Mouse (Mus musculus): ENCODE data around the gene Klhdc2. TPM values are rescaled to one million over a fixed set of nuclear protein-coding genes. Genes with fewer than 3 reads are reported as not detected.

Gene Klhdc2
- polyA plus RNA-seq, 1 experiment, result not detected

DNA sequence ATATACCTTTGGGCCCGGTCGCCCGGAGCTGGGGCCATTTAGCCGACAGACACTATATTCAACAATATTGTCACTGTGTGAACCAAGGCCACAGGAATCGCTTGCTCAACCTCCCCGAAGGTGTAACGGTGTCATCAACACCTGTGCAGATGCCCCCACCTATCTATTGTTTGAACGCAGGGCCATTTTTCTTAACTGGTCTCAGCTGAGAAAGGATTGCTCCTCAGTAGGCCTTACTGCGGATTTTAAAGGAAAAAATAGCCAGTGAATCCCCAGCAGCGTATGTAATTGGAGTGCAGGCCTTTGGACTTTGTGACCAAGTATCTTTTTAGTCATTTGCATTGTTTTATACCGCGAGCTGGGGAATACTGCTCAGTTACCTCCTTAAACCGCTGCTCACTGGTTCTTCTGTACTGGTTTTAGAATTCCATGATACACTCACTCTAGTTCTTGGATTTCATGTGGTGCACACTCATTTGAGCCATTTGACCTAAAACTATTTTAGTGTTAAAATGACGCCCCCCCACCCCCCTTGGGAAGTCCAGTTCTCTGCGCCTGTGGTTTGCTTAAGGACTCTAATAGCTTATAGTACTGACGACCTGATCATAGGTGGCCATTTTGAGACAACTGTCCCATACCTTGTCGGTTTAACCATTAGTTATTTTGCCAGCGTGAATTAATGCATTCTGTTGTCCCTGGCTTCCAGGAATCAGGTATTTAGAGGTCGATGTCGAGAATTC lies 1.1 kb downstream of the Klhdc2 start:
- no peak for TF ChIP-seq POLR2A (IDR thresholded peaks at IDR 0.05; ENCODE audit: insufficient read depth, low read depth, low read length)
- no peak for TF ChIP-seq CTCF (IDR thresholded peaks at IDR 0.05; ENCODE audit: insufficient read depth, low read depth, low read length)
- H3K4me1 ChIP-seq (ENCODE audit: control insufficient read depth, insufficient read depth, low read length), result peaks cover 14% of the 10 kb centered on the region
- 15% methylated on average over 20 of the region's 20 CpGs for WGBS
- peak overlapping the region; percentile 93 for H3K4me3 ChIP-seq (ENCODE audit: insufficient read depth, low read depth, low read length)
- H3K27ac ChIP-seq (ENCODE audit: insufficient read depth, low read depth, low read length), result peak overlapping the region; percentile 96

DNA sequence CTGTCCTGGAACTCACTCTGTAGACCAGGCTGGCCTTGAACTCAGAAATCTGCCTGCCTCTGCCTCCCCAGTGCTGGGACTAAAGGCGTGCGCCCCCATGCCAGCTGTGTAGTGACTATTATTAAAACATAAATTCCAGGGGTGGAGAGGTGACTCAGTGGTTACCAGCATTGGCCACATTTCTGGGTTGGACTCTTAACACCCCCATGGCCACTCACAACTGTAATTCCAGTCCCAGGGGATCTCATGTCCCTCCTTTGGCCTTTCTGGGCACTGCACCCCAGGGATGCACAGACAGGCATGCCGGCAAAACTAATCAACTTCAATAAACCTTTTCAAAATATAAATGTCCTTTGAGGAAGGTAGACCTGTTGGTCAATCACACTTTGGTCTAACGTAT lies 1.8 kb downstream of the Klhdc2 start:
- 87% methylated on average over 4 of the region's 4 CpGs for WGBS
- Histone ChIP-seq H3K4me1 (ENCODE audit: control insufficient read depth, insufficient read depth, low read length) (peaks cover 14% of the 10 kb centered on the region), H3K27ac (ENCODE audit: insufficient read depth, low read depth, low read length) (no peak overlapping the region), H3K4me3 (ENCODE audit: insufficient read depth, low read depth, low read length) (no peak overlapping the region)
- TF ChIP-seq CTCF (IDR thresholded peaks at IDR 0.05; ENCODE audit: insufficient read depth, low read depth, low read length) (no peak), POLR2A (IDR thresholded peaks at IDR 0.05; ENCODE audit: insufficient read depth, low read depth, low read length) (no peak)

DNA sequence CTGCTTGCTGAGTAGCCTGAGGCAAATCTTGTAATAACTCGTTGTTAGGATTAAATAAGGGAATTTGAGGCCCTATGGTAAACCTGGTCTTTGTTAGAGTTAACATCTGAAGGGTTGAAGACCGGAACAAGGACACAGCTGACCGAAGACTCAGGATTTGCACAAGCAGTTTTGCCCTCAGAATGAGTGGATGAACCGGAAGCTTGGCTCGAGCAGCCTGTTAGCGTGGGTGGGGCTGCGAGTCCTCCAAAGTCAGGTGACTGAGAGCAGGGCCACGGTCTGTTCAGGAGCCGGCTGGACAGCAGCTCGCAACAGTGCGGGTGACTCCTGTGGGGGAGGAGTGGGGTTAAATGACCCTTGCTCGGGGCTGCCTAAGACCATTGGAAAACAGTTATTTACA lies 2.8 kb downstream of the Klhdc2 start:
- no peak for TF ChIP-seq POLR2A (IDR thresholded peaks at IDR 0.05; ENCODE audit: insufficient read depth, low read depth, low read length)
- no peak for TF ChIP-seq CTCF (IDR thresholded peaks at IDR 0.05; ENCODE audit: insufficient read depth, low read depth, low read length)
- H3K4me1 ChIP-seq (ENCODE audit: control insufficient read depth, insufficient read depth, low read length), result peaks cover 14% of the 10 kb centered on the region
- WGBS, result 58% methylated on average over 12 of the region's 12 CpGs
- H3K4me3 ChIP-seq (ENCODE audit: insufficient read depth, low read depth, low read length), result no peak overlapping the region
- no peak overlapping the region for H3K27ac ChIP-seq (ENCODE audit: insufficient read depth, low read depth, low read length)

DNA sequence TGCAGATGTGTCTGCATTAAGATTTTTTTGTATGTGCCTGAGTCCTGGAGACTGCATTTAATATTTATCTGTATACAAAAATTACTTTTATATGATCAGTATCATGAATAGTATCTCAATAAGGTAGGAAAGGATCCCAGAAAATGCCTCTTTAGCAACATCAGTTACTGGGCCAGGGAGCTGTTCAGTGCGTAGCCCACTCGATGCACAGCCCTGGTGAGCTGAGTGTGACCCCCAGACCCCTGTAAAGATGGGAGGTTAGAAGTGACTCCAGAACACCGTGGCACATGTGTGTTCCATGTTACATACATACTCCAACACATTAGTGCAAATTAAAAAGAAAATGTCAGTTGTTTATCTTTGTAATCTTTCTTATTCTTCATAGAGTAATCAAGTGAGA lies 3.4 kb downstream of the Klhdc2 start:
- WGBS, result 95% methylated on average over 3 of the region's 3 CpGs
- Histone ChIP-seq H3K4me1 (ENCODE audit: control insufficient read depth, insufficient read depth, low read length) (peaks cover 14% of the 10 kb centered on the region), H3K27ac (ENCODE audit: insufficient read depth, low read depth, low read length) (no peak overlapping the region), H3K4me3 (ENCODE audit: insufficient read depth, low read depth, low read length) (no peak overlapping the region)
- TF ChIP-seq CTCF (IDR thresholded peaks at IDR 0.05; ENCODE audit: insufficient read depth, low read depth, low read length) (no peak), POLR2A (IDR thresholded peaks at IDR 0.05; ENCODE audit: insufficient read depth, low read depth, low read length) (no peak)

DNA sequence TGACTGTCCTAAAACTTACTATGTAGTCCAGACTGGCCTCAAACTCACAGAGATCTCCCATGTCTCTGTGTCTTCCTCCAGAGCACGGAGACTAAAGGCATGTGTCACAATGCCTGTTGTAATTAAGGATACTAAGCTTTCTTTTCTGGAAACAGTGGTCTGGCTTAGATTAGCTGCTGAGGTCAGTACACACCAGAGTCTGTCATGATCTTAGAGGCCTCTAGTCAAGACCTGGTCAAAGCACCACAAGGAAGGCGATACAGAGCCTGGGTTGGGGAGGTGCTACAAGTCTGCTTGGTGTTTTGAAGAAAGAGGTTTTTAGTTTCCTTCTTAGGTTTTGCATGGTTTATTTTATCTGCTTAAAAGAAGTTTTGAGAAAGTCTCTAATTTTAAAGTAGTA lies 3.9 kb downstream of the Klhdc2 start:
- Histone ChIP-seq H3K27ac (ENCODE audit: insufficient read depth, low read depth, low read length) (no peak overlapping the region), H3K4me3 (ENCODE audit: insufficient read depth, low read depth, low read length) (no peak overlapping the region), H3K4me1 (ENCODE audit: control insufficient read depth, insufficient read depth, low read length) (peaks cover 14% of the 10 kb centered on the region)
- TF ChIP-seq POLR2A (IDR thresholded peaks at IDR 0.05; ENCODE audit: insufficient read depth, low read depth, low read length), result no peak
- TF ChIP-seq CTCF (IDR thresholded peaks at IDR 0.05; ENCODE audit: insufficient read depth, low read depth, low read length), result no peak
- WGBS, result 73% methylated on average over 2 of the region's 2 CpGs

DNA sequence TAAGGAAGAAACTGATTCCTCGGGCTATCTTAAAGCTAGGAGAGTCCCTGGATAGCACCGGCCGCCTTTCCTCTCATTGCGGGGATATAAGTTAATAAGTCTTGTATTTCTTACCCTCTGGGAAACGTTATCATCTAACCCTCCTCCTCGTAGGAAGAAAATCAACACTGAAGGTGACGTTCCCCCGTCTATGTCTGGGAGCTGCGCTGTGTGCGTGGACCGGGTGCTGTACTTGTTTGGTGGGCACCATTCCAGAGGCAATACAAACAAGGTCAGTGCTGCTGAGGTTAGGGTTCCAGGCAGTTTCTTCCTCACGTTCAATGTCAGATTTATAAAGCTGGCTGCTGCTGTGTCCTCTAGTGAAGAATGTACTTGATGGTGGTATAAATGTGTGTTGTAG lies 5.7 kb downstream of the Klhdc2 start:
- H3K4me1 ChIP-seq (ENCODE audit: control insufficient read depth, insufficient read depth, low read length), result peaks cover 9% of the 10 kb centered on the region
- TF ChIP-seq CTCF (IDR thresholded peaks at IDR 0.05; ENCODE audit: insufficient read depth, low read depth, low read length), result no peak
- TF ChIP-seq POLR2A (IDR thresholded peaks at IDR 0.05; ENCODE audit: insufficient read depth, low read depth, low read length), result no peak
- no peak overlapping the region for H3K27ac ChIP-seq (ENCODE audit: insufficient read depth, low read depth, low read length)
- 93% methylated on average over 12 of the region's 12 CpGs for WGBS
- H3K4me3 ChIP-seq (ENCODE audit: insufficient read depth, low read depth, low read length), result no peak overlapping the region

DNA sequence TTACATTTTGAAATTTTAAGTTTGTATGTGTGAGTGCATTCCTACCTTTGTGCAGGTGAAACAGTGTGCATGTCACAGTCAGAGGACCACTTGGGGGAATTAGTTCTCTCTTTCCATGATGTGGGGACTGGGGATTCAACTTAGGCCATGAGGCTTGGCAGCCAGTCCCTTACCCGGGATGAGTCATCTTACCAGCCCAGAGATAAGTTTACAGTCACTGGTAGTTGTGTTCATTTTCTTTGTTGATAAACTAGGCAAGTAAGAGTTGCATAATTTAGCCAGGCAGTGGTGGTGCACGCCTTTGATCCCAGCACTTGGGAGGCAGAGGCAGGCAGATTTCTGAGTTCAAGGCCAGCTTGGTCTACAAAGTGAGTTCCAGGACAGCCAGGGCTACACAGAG lies 7.6 kb downstream of the Klhdc2 start:
- H3K4me1 ChIP-seq (ENCODE audit: control insufficient read depth, insufficient read depth, low read length), result peaks cover 4% of the 10 kb centered on the region
- WGBS, result 82% methylated on average over 2 of the region's 2 CpGs
- TF ChIP-seq POLR2A (IDR thresholded peaks at IDR 0.05; ENCODE audit: insufficient read depth, low read depth, low read length) (no peak), CTCF (IDR thresholded peaks at IDR 0.05; ENCODE audit: insufficient read depth, low read depth, low read length) (no peak)
- no peak overlapping the region for H3K27ac ChIP-seq (ENCODE audit: insufficient read depth, low read depth, low read length)
- no peak overlapping the region for H3K4me3 ChIP-seq (ENCODE audit: insufficient read depth, low read depth, low read length)

DNA sequence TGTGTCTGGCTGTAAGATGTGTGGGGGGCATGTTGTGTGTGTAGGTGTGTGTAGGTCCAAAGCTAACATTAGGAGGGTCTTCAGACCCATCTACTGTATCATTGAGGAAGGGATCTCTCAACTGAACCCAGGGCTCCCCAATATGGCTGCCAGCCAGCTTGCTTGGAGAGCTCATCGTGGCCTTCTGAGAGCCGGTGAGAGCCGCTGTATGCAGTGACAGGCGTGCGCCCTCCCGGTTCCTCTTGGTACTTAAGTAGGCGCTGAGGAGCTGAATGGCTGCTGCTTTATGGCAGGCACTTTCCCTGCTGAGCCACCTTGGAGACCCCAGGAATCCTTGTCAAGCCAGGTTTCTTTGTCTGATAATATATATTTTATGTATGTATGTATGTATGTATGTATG lies 9.9 kb downstream of the Klhdc2 start:
- 84% methylated on average over 7 of the region's 7 CpGs for WGBS
- no peak overlapping the region for H3K4me3 ChIP-seq (ENCODE audit: insufficient read depth, low read depth, low read length)
- TF ChIP-seq CTCF (IDR thresholded peaks at IDR 0.05; ENCODE audit: insufficient read depth, low read depth, low read length), result no peak
- no peak for TF ChIP-seq POLR2A (IDR thresholded peaks at IDR 0.05; ENCODE audit: insufficient read depth, low read depth, low read length)
- H3K4me1 ChIP-seq (ENCODE audit: control insufficient read depth, insufficient read depth, low read length), result no peaks in the 10 kb centered on the region
- no peak overlapping the region for H3K27ac ChIP-seq (ENCODE audit: insufficient read depth, low read depth, low read length)

DNA sequence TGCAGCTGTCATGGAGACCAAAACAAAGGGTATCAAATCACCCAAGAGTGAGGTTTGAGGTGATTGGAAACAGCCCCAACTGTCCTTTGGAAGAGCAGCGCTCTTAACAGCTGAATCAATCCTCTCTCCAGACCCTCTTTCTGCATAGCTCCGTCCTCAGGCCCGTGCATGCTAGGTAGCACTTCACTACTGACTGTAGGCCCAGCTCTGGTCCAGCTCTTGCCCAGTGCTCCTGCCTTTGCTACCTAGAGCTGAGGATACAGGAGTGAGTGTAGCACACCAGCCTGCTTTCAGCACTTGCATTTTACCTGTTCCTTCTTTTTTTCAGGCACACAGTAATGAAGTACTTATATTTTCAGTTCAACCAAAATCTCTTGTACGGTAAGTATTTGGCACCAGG lies 13.2 kb downstream of the Klhdc2 start:
- Histone ChIP-seq H3K4me1 (ENCODE audit: control insufficient read depth, insufficient read depth, low read length) (no peaks in the 10 kb centered on the region), H3K4me3 (ENCODE audit: insufficient read depth, low read depth, low read length) (no peak overlapping the region), H3K27ac (ENCODE audit: insufficient read depth, low read depth, low read length) (no peak overlapping the region)
- TF ChIP-seq CTCF (IDR thresholded peaks at IDR 0.05; ENCODE audit: insufficient read depth, low read depth, low read length) (no peak), POLR2A (IDR thresholded peaks at IDR 0.05; ENCODE audit: insufficient read depth, low read depth, low read length) (no peak)
- WGBS, result 99% methylated on average over 4 of the region's 4 CpGs
